Mouse (Mus musculus) adrenal gland, postnatal 4 days (tissue): ENCODE results near the gene Atp4b. TPM values are rescaled to one million over a fixed set of nuclear protein-coding genes. Genes with fewer than 3 reads are reported as not detected.

ENCODE experiments used
- total RNA-seq, 2 experiments: library from RNA; stranded (reverse); gene quantifications; 2 replicates each; pipeline ENCODE4 v1.2.3; 2021

The Atp4b gene
- total RNA-seq, 2 experiments from 2014 or later, result not detected

Other genes starting within 250 kb of the Atp4b start
- gene Lamp1, start 237.7 kb downstream of the Atp4b start, total RNA-seq, result 100 to 1,000 TPM; 311 to 322 TPM
- gene Grtp1, start 196.2 kb downstream of the Atp4b start, total RNA-seq, result 10 to 100 TPM; 15.2 to 18.9 TPM
- 1 to 10 TPM; 1.3 to 4.4 TPM for gene Adprhl1, start 142.7 kb downstream of the Atp4b start, total RNA-seq
- gene Dcun1d2, start 108.7 kb downstream of the Atp4b start, total RNA-seq, result 10 to 100 TPM; 17.6 to 17.9 TPM
- gene Tmco3, start 108.6 kb downstream of the Atp4b start, total RNA-seq, result 10 to 100 TPM; 32.0 to 37.0 TPM
- 10 to 100 TPM; 94.9 to 95.6 TPM for gene Tfdp1, start 58.1 kb downstream of the Atp4b start, total RNA-seq
- gene Grk1, start 8.3 kb upstream of the Atp4b start, total RNA-seq, result under 1 TPM; 0.14 to 0.20 TPM
- gene Tmem255b, start 38.4 kb upstream of the Atp4b start, total RNA-seq, result 1 to 10 TPM; 1.7 to 3.3 TPM
- gene Gas6, start 97.7 kb upstream of the Atp4b start, total RNA-seq, result 100 to 1,000 TPM; 158 to 160 TPM
- under 1 TPM; 0.22 to 0.37 TPM for gene 1700029H14Rik, start 165.6 kb upstream of the Atp4b start, total RNA-seq